Mouse (Mus musculus) hindbrain, embryonic 11.5 days (tissue): ENCODE measurements around the gene Ahrr. TPM values are rescaled to one million over a fixed set of nuclear protein-coding genes. Genes with fewer than 3 reads are reported as not detected.
A peak's percentile ranks its signal among the peaks of the same experiment; 100 is the strongest.

Experiments used
- ATAC-seq: fragments of 200-750 bp; cut with Nextera tagmentation; 2 replicates; pipeline ENCODE4 v1.8.0; 2017; ENCODE audit warnings: mild to moderate bottlenecking, moderate TSS enrichment, moderate library complexity; ENCODE audit not compliant: low FRiP score
- DNase-seq: peaks from one replicate; pipeline ENCODE4 v3.0.0-alpha.2; 2015; ENCODE audit warnings: low spot score
- H3K27ac ChIP-seq: fragments of 300-500 bp; sonication (generic); 2 replicates; pipeline ENCODE4 v1.5.1; 2014; ENCODE audit warnings: mild to moderate bottlenecking, low read depth, low read length
- H3K27me3 ChIP-seq: fragments of 300-500 bp; sonication (generic); 2 replicates; pipeline ENCODE4 v1.6.1; 2014; ENCODE audit warnings: mild to moderate bottlenecking, low read length, moderate library complexity, mixed read lengths; ENCODE audit not compliant: control insufficient read depth, insufficient read depth
- H3K36me3 ChIP-seq: fragments of 300-500 bp; sonication (generic); 2 replicates; pipeline ENCODE4 v1.6.1; 2014; ENCODE audit warnings: mild to moderate bottlenecking, low read length, moderate library complexity, mixed read lengths; ENCODE audit not compliant: control insufficient read depth, insufficient read depth
- H3K4me1 ChIP-seq: fragments of 300-500 bp; sonication (generic); replicated peaks from 2 replicates; pipeline ENCODE4 v1.6.1; 2014; ENCODE audit warnings: low read length, mixed read lengths; ENCODE audit not compliant: control insufficient read depth, insufficient read depth
- H3K4me2 ChIP-seq: fragments of 300-500 bp; sonication (generic); replicated peaks from 2 replicates; pipeline ENCODE4 v1.6.1; 2014; ENCODE audit warnings: mild to moderate bottlenecking, low read depth, low read length
- H3K4me3 ChIP-seq: fragments of 300-500 bp; sonication (generic); 2 replicates; pipeline ENCODE4 v1.5.1; 2014; ENCODE audit warnings: low read depth, low read length
- H3K9ac ChIP-seq: fragments of 300-500 bp; sonication (generic); 2 replicates; pipeline ENCODE4 v1.6.1; 2014; ENCODE audit warnings: low read depth, low read length
- H3K9me3 ChIP-seq: fragments of 300-500 bp; sonication (generic); 2 replicates; pipeline ENCODE4 v1.6.1; 2016; ENCODE audit warnings: low read length; ENCODE audit not compliant: control insufficient read depth
- WGBS: fragments of 180-500 bp; shearing (Covaris S2); extraction: QIAGEN DNeasy Blood & Tissue Kit; methylation state at CpG from one replicate; pipeline ENCODE4 v1.1.7; 2014; 5-methylcytosine and 5-hydroxymethylcytosine counted together
- polyA plus RNA-seq: library from polyadenylated mRNA; unstranded; fragments of >200 nt; fragmentation: Nextera tagmentation; extraction: Ambion mirVana; gene quantifications from 2 replicates; pipeline ENCODE4 v1.2.1, GENCODE M21; 2014

Gene Ahrr
- polyA plus RNA-seq, 1 experiment from 2014 or later: 1.5 TPM

DNA sequence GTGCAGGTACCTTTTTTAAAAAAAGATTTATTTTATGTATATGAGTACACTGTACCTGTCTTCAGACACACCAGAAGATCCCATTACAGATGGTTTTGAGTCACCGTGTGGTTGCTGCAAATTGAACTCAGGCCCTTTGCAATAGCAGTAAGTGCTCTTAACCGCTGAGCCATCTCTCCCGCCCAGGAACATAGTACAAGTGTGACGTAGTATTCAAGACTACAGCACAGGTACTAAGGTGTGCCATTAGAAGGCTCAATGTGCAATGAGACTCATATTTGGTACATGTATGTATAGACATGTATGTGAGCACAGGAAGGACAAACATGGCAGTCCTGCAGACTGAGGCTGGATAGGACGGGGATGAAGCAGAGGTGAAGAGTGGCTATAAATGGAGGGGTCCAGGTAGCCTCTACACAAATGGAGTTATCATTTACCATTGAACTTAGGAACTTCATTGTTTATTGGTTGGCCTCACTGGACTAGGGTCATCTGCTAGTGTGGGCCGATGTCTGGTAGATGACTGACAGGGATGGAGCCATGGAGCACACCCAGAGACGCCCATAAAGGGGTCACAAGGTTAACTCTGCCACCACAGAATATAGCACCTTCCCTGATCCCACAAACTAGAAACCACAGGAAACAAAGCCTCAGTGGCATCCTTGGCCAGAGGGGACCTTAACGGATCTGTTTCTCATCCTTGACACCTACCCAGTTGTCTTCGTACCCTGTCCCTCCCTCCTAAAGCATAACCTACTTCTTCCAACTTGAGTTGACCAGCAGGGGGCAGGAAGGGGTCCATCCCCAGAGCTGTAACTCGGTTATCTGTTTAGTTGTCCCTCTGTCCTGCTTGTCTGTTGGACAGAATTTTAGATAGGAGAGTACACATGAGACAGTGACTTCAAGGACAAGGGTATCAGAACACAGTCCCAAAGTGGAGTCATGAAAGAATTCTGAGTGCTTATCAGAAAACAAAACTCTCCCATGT lies 10.2 kb upstream of the Ahrr start:
- no peak for ATAC-seq
- WGBS: 87% methylated on average over 10 of the region's 10 CpGs
- 0 out of 2 replicates have a peak, but pooled peaks cover 2% of the 10 kb centered on the region for H3K36me3 ChIP-seq

DNA sequence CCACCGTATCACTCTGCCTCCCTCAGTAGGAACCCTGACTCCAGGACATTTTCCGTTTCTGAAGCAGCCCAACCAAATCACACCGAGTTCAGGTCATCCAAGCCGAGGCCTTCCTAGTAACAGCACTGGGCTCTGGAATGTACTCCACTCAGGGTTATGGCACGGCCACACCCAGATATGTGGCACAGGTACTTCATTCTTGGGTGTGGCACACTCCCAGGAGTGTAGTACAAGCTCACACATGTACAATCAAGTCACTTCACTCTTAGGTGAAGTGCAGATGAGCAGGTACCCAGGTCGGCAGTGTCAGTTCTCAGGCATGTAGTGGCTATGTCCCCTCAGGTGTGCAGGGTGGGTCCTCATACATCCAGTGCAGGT lies 9.5 kb upstream of the Ahrr start:
- no peak for DNase-seq
- Histone ChIP-seq H3K36me3 (0 out of 2 replicates have a peak, but pooled peaks cover 2% of the 10 kb centered on the region), H3K27me3 (no peaks in the 10 kb centered on the region), H3K4me2 (no peak overlapping the region), H3K9ac (no peak overlapping the region), H3K4me3 (no peak overlapping the region), H3K4me1 (no peaks in the 10 kb centered on the region), H3K9me3 (no peaks in the 10 kb centered on the region), H3K27ac (no peak overlapping the region)
- ATAC-seq: peak; percentile 30
- 74% methylated on average over 6 of the region's 6 CpGs for WGBS

More for the DNA sequence above, 10.2 kb upstream of the Ahrr start:
- no peaks in the 10 kb centered on the region for H3K27me3 ChIP-seq
- H3K4me3 ChIP-seq: no peak overlapping the region
- no peak for DNase-seq
- H3K27ac ChIP-seq: no peak overlapping the region
- no peaks in the 10 kb centered on the region for H3K9me3 ChIP-seq
- H3K4me2 ChIP-seq: no peak overlapping the region
- no peak overlapping the region for H3K9ac ChIP-seq
- H3K4me1 ChIP-seq: no peaks in the 10 kb centered on the region

DNA sequence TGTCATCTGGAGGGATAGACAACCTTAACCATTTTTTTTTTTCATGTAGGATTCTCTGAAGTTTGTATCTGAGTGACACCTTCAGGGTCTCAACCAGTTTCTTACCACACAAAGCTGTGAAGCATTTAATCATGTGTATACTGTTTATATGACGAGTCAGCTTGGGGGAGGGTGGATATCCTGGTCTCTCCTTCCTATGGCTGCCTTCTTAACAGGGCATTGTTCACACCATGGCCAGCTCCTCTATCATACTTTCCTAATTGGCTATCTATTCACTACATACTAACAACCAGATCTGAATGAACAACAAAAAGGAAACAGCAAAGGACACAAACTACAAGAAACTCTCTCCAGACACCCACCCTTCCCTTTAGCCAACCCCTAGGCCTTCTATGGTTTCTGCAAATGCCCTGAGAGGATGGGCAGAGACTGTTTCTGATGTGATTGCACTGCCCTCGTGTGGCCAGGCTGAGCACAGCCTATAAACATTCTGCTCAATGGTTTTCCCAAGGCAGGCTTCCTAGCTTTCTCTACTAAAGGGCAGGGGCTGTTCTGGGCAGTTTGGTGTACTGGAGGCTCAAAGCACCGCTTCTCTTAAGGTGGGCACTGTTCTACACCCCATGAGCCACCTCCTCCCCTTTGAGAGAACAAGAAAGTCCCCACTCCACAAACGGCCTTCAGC lies 8.9 kb upstream of the Ahrr start:
- peak; percentile 76 for ATAC-seq

DNA sequence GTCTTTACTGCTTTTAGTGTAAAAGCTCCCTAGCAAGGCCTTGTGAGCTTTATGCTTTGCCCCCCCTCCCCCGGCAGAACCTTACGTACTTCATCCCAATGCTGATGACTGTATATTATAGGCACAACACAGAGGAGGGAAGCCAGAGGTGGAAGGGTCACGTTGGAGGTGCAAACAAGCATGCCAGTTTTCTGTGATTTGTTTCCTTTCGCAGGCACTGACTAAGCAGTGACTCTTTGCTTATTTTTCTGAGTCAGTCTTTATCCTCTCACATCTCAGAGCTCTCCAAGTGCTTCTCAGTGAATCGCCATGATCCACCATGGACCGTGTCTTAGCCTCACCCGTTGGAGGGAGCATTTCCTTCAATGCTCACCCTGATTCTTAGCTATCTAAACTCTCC lies 4.2 kb upstream of the Ahrr start:
- no peak for ATAC-seq
- H3K4me1 ChIP-seq: no peaks in the 10 kb centered on the region
- no peak overlapping the region for H3K4me2 ChIP-seq
- H3K4me3 ChIP-seq: no peak overlapping the region
- H3K27ac ChIP-seq: no peak overlapping the region
- H3K9me3 ChIP-seq: no peaks in the 10 kb centered on the region
- DNase-seq: no peak
- H3K9ac ChIP-seq: no peak overlapping the region
- peaks cover 3% of the 10 kb centered on the region for H3K27me3 ChIP-seq
- H3K36me3 ChIP-seq: no peaks in the 10 kb centered on the region
- 85% methylated on average over 7 of the region's 7 CpGs for WGBS

More for the DNA sequence above, 8.9 kb upstream of the Ahrr start:
- H3K4me1 ChIP-seq: no peaks in the 10 kb centered on the region
- H3K36me3 ChIP-seq: 0 out of 2 replicates have a peak, but pooled peaks cover 2% of the 10 kb centered on the region
- H3K4me3 ChIP-seq: no peak overlapping the region
- 45% methylated on average over 4 of the region's 4 CpGs for WGBS
- H3K27me3 ChIP-seq: no peaks in the 10 kb centered on the region
- H3K9ac ChIP-seq: no peak overlapping the region
- H3K4me2 ChIP-seq: no peak overlapping the region
- DNase-seq: peak; percentile 81
- no peak overlapping the region for H3K27ac ChIP-seq
- H3K9me3 ChIP-seq: no peaks in the 10 kb centered on the region

DNA sequence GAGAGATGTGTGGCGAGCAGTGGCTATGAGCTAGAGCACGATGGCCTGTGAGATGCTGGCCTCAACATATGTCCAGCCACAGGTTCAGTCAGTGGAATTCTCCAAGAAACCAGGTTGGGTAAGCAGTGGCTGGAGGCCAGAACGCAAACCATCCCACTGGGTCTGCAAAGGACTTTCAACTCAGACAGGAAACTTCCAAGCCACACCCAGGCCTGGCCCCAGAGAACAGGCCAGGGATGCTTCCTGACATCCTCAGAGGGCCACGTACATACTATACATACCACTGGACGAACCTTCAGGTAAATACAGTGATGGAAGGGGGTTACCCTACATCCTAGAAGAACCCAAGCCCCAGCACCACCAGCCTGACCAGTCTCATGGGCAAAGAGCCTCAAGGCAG lies 2.5 kb downstream of the Ahrr start:
- H3K9ac ChIP-seq: no peak overlapping the region
- no peaks in the 10 kb centered on the region for H3K36me3 ChIP-seq
- no peaks in the 10 kb centered on the region for H3K9me3 ChIP-seq
- ATAC-seq (no peak), DNase-seq (no peak)
- H3K27ac ChIP-seq: no peak overlapping the region
- no peak overlapping the region for H3K4me2 ChIP-seq
- H3K27me3 ChIP-seq: peaks cover 3% of the 10 kb centered on the region
- no peaks in the 10 kb centered on the region for H3K4me1 ChIP-seq
- WGBS: 86% methylated on average over 5 of the region's 5 CpGs
- no peak overlapping the region for H3K4me3 ChIP-seq

DNA sequence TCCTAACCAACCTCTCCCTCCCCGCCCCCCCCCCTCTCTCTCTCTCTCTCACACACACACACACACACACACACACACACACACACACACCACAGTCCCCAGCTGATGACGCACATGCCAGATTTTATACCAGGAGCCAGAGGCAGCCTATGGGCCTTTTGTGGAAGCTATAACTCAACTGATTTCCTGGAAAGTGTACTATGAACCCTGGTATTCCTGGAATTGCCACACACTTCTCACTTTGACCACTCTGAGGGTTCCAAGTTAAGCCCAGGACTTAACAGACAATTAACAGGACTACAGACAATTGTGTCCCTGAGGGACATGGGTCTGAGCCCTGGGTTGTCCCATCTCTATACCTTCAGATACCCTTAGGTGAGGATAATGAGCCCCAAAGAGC lies 9.8 kb downstream of the Ahrr start:
- Histone ChIP-seq H3K4me1 (no peaks in the 10 kb centered on the region), H3K36me3 (no peaks in the 10 kb centered on the region), H3K4me3 (no peak overlapping the region), H3K4me2 (no peak overlapping the region), H3K27me3 (no peaks in the 10 kb centered on the region), H3K9me3 (no peaks in the 10 kb centered on the region), H3K9ac (no peak overlapping the region), H3K27ac (no peak overlapping the region)
- DNase-seq (no peak), ATAC-seq (no peak)
- 88% methylated on average over 1 of the region's 2 CpGs for WGBS

DNA sequence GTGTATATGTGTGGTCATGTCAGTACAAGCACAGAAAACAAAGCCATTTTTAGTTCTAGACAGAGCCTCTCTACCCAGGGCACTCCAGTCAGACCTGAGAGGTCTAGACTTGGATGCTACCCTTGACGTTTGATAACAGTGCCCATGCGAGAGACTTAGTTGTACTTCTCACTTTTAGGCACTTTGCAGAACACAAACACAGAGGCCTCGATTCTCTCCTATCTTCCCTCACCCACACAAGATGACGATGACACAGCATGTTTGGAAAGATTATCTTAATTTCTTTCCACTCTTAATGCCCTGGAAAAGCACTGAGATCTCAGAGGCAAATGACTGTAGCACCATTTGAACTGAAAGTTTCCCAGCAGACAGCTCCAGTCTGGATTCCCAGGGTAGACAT lies 16.4 kb downstream of the Ahrr start:
- Histone ChIP-seq H3K4me3 (no peak overlapping the region), H3K27ac (no peak overlapping the region), H3K4me2 (no peak overlapping the region), H3K9ac (no peak overlapping the region), H3K36me3 (no peaks in the 10 kb centered on the region), H3K27me3 (no peaks in the 10 kb centered on the region), H3K4me1 (no peaks in the 10 kb centered on the region), H3K9me3 (no peaks in the 10 kb centered on the region)
- ATAC-seq: no peak
- 87% methylated on average over 4 of the region's 4 CpGs for WGBS
- no peak for DNase-seq

DNA sequence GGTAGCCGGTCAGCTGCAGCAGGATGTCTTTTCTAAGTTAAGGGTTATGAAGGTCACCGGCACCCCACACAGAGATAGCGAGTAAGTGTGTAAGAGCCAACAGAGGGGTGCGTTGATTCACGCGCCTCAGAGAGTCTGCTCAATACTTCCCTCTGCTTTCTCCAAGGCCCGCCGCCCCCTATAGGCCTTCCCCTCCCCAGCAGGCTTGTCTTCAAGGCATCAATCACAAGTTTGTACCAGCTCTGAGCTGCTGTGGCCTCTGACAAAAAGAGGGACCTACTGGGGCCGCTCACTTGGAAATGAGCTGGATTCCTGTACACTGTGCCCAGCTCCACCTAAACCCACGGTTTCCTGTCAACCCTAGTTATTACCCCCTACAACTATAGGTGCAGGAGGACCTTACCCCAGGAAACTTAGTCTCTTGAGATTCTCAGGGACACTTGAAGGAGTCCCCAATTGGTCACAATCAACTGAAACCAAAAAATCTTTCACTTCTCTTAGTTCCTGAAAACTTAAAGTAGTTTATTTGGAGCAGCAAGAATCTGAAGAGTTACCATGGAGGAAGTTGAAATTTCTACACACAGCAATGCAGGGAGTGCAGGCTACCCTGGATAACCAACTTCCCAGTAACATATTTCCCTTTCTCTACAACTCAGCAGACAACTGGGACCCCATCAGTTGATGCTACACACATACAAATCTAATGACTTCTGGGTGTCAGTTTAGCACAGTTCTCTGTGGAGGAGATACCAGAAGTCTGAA lies 31.7 kb downstream of the Ahrr start:
- H3K27me3 ChIP-seq: no peaks in the 10 kb centered on the region
- DNase-seq (peak; percentile 78), ATAC-seq (peak; percentile 88)
- H3K9me3 ChIP-seq: no peaks in the 10 kb centered on the region
- 4% methylated on average over 10 of the region's 10 CpGs for WGBS
- peak overlapping the region; percentile 96 for H3K4me2 ChIP-seq
- peak overlapping the region; percentile 51 for H3K4me3 ChIP-seq
- H3K4me1 ChIP-seq: no peaks in the 10 kb centered on the region
- no peaks in the 10 kb centered on the region for H3K36me3 ChIP-seq
- H3K27ac ChIP-seq: no peak overlapping the region
- peak overlapping the region; percentile 83 for H3K9ac ChIP-seq
